Mouse (Mus musculus): ENCODE measurements around the gene Vmn1r138. TPM values are rescaled to one million over a fixed set of nuclear protein-coding genes. Genes with fewer than 3 reads are reported as not detected.
"Not testable (repeated sequence)": the region's sequence is repeated elsewhere in the genome, so short reads cannot be mapped to it uniquely, and the experiment has no call there.

Gene Vmn1r138
- not detected in 2 replicates for polyA plus RNA-seq (2015; fragmentation: Nextera tagmentation; extraction: Ambion mirVana)

- H3K9ac ChIP-seq; ATAC-seq (replicated peaks; ENCODE audit: insufficient number of reproducible peaks, insufficient read depth, low FRiP score, low read depth); H3K36me3 ChIP-seq; H3K4me3 ChIP-seq; H3K27ac ChIP-seq; H3K4me1 ChIP-seq (replicated peaks); H3K9me3 ChIP-seq (replicated peaks); H3K27me3 ChIP-seq; H3K4me2 ChIP-seq: not testable (repeated sequence)
- no CpG with 5 or more reads among the region's 2 CpGs for WGBS
Measured at GRCm38 (mm10) chr7:22028797-22029196, at the start of gene Vmn1r138. TSS of gene Vmn1r138 (minus strand) at chr7:22028897.

GRCm38 (mm10) chr7:22068757-22069156 lies 40.1 kb upstream of the Vmn1r138 start, which contains the start of gene Vmn1r139:
TSS of gene Vmn1r139 (plus strand) at chr7:22069057.
- not testable (repeated sequence) for H3K27me3 ChIP-seq; ATAC-seq (replicated peaks; ENCODE audit: insufficient number of reproducible peaks, insufficient read depth, low FRiP score, low read depth); H3K27ac ChIP-seq; H3K36me3 ChIP-seq; H3K9me3 ChIP-seq (replicated peaks); H3K4me1 ChIP-seq (replicated peaks); H3K9ac ChIP-seq; H3K4me3 ChIP-seq; H3K4me2 ChIP-seq
- no CpG with 5 or more reads among the region's 7 CpGs for WGBS

- H3K4me3 ChIP-seq; H3K27ac ChIP-seq; H3K9me3 ChIP-seq (replicated peaks); H3K36me3 ChIP-seq; H3K4me2 ChIP-seq; H3K27me3 ChIP-seq; H3K4me1 ChIP-seq (replicated peaks); H3K9ac ChIP-seq; ATAC-seq (replicated peaks; ENCODE audit: insufficient number of reproducible peaks, insufficient read depth, low FRiP score, low read depth): not testable (repeated sequence)
- no CpG with 5 or more reads among the region's 1 CpGs for WGBS
Measured at GRCm38 (mm10) chr7:22056205-22056604, 27.5 kb upstream of the Vmn1r138 start, which contains the start of gene Gm6176. TSS of gene Gm6176 (minus strand) at chr7:22056305.

GRCm38 (mm10) chr7:21994287-21994686 lies 34.4 kb downstream of the Vmn1r138 start, which contains the start of gene Vmn1r137:
TSS of gene Vmn1r137 (plus strand) at chr7:21994587.
- not testable (repeated sequence) for H3K4me1 ChIP-seq (replicated peaks); H3K4me2 ChIP-seq; H3K4me3 ChIP-seq; H3K27me3 ChIP-seq; H3K9ac ChIP-seq; ATAC-seq (replicated peaks; ENCODE audit: insufficient number of reproducible peaks, insufficient read depth, low FRiP score, low read depth); H3K9me3 ChIP-seq (replicated peaks); H3K27ac ChIP-seq; H3K36me3 ChIP-seq
- no CpG with 5 or more reads among the region's 3 CpGs for WGBS

Other genes starting within 250 kb of the Vmn1r138 start
- gene Gm4177, start 232.2 kb downstream of the Vmn1r138 start, polyA plus RNA-seq (2015; fragmentation: Nextera tagmentation; extraction: Ambion mirVana): not detected in 2 replicates
- not detected in 2 replicates for gene Vmn1r135, start 196.5 kb downstream of the Vmn1r138 start, polyA plus RNA-seq (2015; fragmentation: Nextera tagmentation; extraction: Ambion mirVana)
- gene Gm5725, start 184.6 kb downstream of the Vmn1r138 start, polyA plus RNA-seq (2015; fragmentation: Nextera tagmentation; extraction: Ambion mirVana): not detected in 2 replicates
- gene Gm5891, start 107.6 kb downstream of the Vmn1r138 start, polyA plus RNA-seq (2015; fragmentation: Nextera tagmentation; extraction: Ambion mirVana): not detected in 2 replicates
- not detected in 2 replicates for gene Vmn1r137, start 34.3 kb downstream of the Vmn1r138 start, polyA plus RNA-seq (2015; fragmentation: Nextera tagmentation; extraction: Ambion mirVana)
- not detected in 2 replicates for gene Gm6176, start 27.4 kb upstream of the Vmn1r138 start, polyA plus RNA-seq (2015; fragmentation: Nextera tagmentation; extraction: Ambion mirVana)
- not detected in 2 replicates for gene Vmn1r139, start 40.2 kb upstream of the Vmn1r138 start, polyA plus RNA-seq (2015; fragmentation: Nextera tagmentation; extraction: Ambion mirVana)
- gene Gm16451, start 89.3 kb upstream of the Vmn1r138 start, polyA plus RNA-seq (2015; fragmentation: Nextera tagmentation; extraction: Ambion mirVana): not detected in 2 replicates
- not detected in 2 replicates for gene Gm10666, start 105.8 kb upstream of the Vmn1r138 start, polyA plus RNA-seq (2015; fragmentation: Nextera tagmentation; extraction: Ambion mirVana)
- gene Vmn1r142, start 135.1 kb upstream of the Vmn1r138 start, polyA plus RNA-seq (2015; fragmentation: Nextera tagmentation; extraction: Ambion mirVana): not detected in 2 replicates
- gene Vmn1r143, start 160.5 kb upstream of the Vmn1r138 start, polyA plus RNA-seq (2015; fragmentation: Nextera tagmentation; extraction: Ambion mirVana): not detected in 2 replicates
- gene Gm8653, start 172.4 kb upstream of the Vmn1r138 start, polyA plus RNA-seq (2015; fragmentation: Nextera tagmentation; extraction: Ambion mirVana): not detected in 2 replicates
- gene Gm8453, start 200.6 kb upstream of the Vmn1r138 start, polyA plus RNA-seq (2015; fragmentation: Nextera tagmentation; extraction: Ambion mirVana): not detected in 2 replicates